Comparison of ENCODE assay signal across 15 mouse cellular contexts in the genomic region with DNA sequence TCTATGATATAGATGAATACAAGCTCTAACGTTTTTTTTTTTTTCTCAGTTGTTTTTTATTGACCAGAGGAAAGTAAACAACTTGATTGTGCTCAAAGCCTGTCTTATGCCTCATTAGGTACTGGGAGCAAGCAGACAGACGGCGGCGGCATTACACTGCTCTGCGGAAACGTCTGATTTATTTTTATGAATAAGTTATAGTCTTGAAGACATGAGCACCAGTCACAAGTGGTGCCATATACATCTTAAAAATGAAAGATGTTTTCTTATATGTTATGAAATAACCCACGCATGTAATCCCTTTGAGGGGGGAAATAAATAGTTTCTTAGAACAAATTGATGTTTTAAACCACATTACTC.
"Had no signal": no experiment of that assay in that cellular context is flagged by ENCODE, and none has a peak within 500 bp of the region (broad histone marks: within the 10 kb centered on the region; RNA-seq: fewer than 3 reads in every experiment).

No protein-coding gene starts in this region.

- H3K36me3 ChIP-seq: neural tube, embryonic 15.5 days; stomach, embryonic 15.5 days had no signal

- H3K4me3 ChIP-seq: neural tube, embryonic 15.5 days; stomach, embryonic 15.5 days had no signal

- H3K9me3 ChIP-seq: neural tube, embryonic 15.5 days; stomach, embryonic 15.5 days had no signal

- H3K27ac ChIP-seq: neural tube, embryonic 15.5 days; stomach, embryonic 15.5 days; stomach, postnatal 0 days had no signal

- H3K27me3 ChIP-seq: neural tube, embryonic 15.5 days; stomach, embryonic 15.5 days had no signal

- DNase-seq: retina, postnatal 1 day; right cerebral cortex, adult 18-20 months; right cerebral cortex, postnatal 14 days; right cerebral cortex, postnatal 25 days; right cerebral cortex, postnatal 4 days; spleen, adult 18-20 months; thymus, adult 18-20 months; thymus, adult 2 months; thymus, postnatal 14 days; thymus, postnatal 25 days; thymus, postnatal 36 days; thymus, postnatal 4 days had no signal

- H3K4me2 ChIP-seq: neural tube, embryonic 15.5 days; stomach, embryonic 15.5 days had no signal

- H3K4me1 ChIP-seq: stomach, embryonic 15.5 days had no signal

- H3K9ac ChIP-seq: neural tube, embryonic 15.5 days; stomach, embryonic 15.5 days had no signal
